Comparison of ENCODE assay signal across 9 mouse cellular contexts in genomic region chr9:41612802-41613550, GRCm38 (mm10).
A peak's percentile ranks its signal among the peaks of the same experiment; 100 is the strongest.
DNase-seq lines count a peak whose midpoint lies in the region; ATAC-seq lines count a peak whose summit lies in the region.
"Had no signal": no experiment of that assay in that cellular context is flagged by ENCODE, and none has a peak within 500 bp of the region (broad histone marks: within the 10 kb centered on the region; RNA-seq: fewer than 3 reads in every experiment).

No protein-coding gene starts in this region.

- peaks cover 20% of the 10 kb centered on the region for H3K4me1 ChIP-seq in kidney, embryonic 16.5 days (ENCODE audit: insufficient read depth, low read length)
- peaks cover 20% of the 10 kb centered on the region for H3K4me1 ChIP-seq in forebrain, embryonic 11.5 days (replicated peaks; ENCODE audit: control insufficient read depth, insufficient read depth, low read length)
- H3K4me1 ChIP-seq in limb, embryonic 10.5 days, result peaks cover 53% of the 10 kb centered on the region
- H3K4me1 ChIP-seq: liver, embryonic 13.5 days had no signal

- H3K27ac ChIP-seq in kidney, embryonic 16.5 days (ENCODE audit: low read length), result no peak overlapping the region
- peak overlapping the region; percentile 95 for H3K27ac ChIP-seq in forebrain, embryonic 11.5 days (ENCODE audit: low read depth, low read length)
- H3K27ac ChIP-seq in limb, embryonic 10.5 days, result peak overlapping the region; percentile 81
- H3K27ac ChIP-seq: liver, embryonic 13.5 days had no signal

- H3K9me3 ChIP-seq in kidney, embryonic 16.5 days (ENCODE audit: low read length), result no peaks in the 10 kb centered on the region
- no peaks in the 10 kb centered on the region for H3K9me3 ChIP-seq in forebrain, embryonic 11.5 days (ENCODE audit: control insufficient read depth, low read length)
- no peaks in the 10 kb centered on the region for H3K9me3 ChIP-seq in limb, embryonic 10.5 days (replicated peaks)
- H3K9me3 ChIP-seq: liver, embryonic 13.5 days had no signal

- no peak for ATAC-seq in kidney, embryonic 16.5 days (ENCODE audit: low FRiP score, low TSS enrichment)
- ATAC-seq in forebrain, embryonic 11.5 days (replicated peaks; ENCODE audit: low FRiP score), result no peak

- H3K4me3 ChIP-seq in kidney, embryonic 16.5 days (ENCODE audit: low read length), result no peak overlapping the region
- H3K4me3 ChIP-seq in forebrain, embryonic 11.5 days (ENCODE audit: low read depth, low read length), result peak overlapping the region; percentile 5; the same call in 1 of the 2 replicates
- H3K4me3 ChIP-seq in limb, embryonic 10.5 days, result peak overlapping the region; percentile 16; the same call in 1 of the 2 replicates
- H3K4me3 ChIP-seq: liver, embryonic 13.5 days had no signal

- no peaks in the 10 kb centered on the region for H3K36me3 ChIP-seq in kidney, embryonic 16.5 days (ENCODE audit: insufficient read depth, low read length)
- no peaks in the 10 kb centered on the region for H3K36me3 ChIP-seq in forebrain, embryonic 11.5 days (ENCODE audit: control insufficient read depth, insufficient read depth, low read length)
- H3K36me3 ChIP-seq in limb, embryonic 10.5 days, result no peaks in the 10 kb centered on the region
- H3K36me3 ChIP-seq: liver, embryonic 13.5 days had no signal

- 60% methylated on average over 14 of the region's 14 CpGs for WGBS in kidney, embryonic 16.5 days
- WGBS in forebrain, embryonic 11.5 days, result 42% methylated on average over 14 of the region's 14 CpGs
- WGBS in limb, embryonic 10.5 days, result 70% methylated on average over 14 of the region's 14 CpGs

- H3K27me3 ChIP-seq in kidney, embryonic 16.5 days (ENCODE audit: insufficient read depth, low read length), result no peaks in the 10 kb centered on the region
- no peaks in the 10 kb centered on the region for H3K27me3 ChIP-seq in forebrain, embryonic 11.5 days (ENCODE audit: control insufficient read depth, insufficient read depth, low read length)
- H3K27me3 ChIP-seq in limb, embryonic 10.5 days (ENCODE audit: low read depth, poor library complexity, severe bottlenecking), result no peaks in the 10 kb centered on the region
- H3K27me3 ChIP-seq: liver, embryonic 13.5 days had no signal

- no peak overlapping the region for H3K9ac ChIP-seq in kidney, embryonic 16.5 days (replicated peaks; ENCODE audit: low read length)
- H3K9ac ChIP-seq in forebrain, embryonic 11.5 days (ENCODE audit: low read length), result peak overlapping the region; percentile 37; the same call in 1 of the 2 replicates
- H3K9ac ChIP-seq: liver, embryonic 13.5 days had no signal

- no peak for DNase-seq in kidney, postnatal 36 days
- DNase-seq in forebrain, embryonic 11.5 days (ENCODE audit: low spot score), result no peak
- DNase-seq in limb, embryonic 10.5 days (ENCODE audit: low spot score), result no peak
- peak; percentile 20 for DNase-seq in retina, embryonic 14.5 days (ENCODE audit: low spot score)
- DNase-seq in left cerebral cortex, adult 9 months (ENCODE audit: low spot score in 2 of 2), result no peak
- DNase-seq in spleen, adult 18-20 months, result no peak
- DNase-seq in frontal cortex, postnatal 36 days (ENCODE audit: low spot score in 2 of 2), result no peak
- DNase-seq: liver, embryonic 13.5 days had no signal

- peak overlapping the region; percentile 50; the same call in 1 of the 2 replicates for H3K4me2 ChIP-seq in kidney, embryonic 16.5 days (replicated peaks; ENCODE audit: low read depth, low read length)
- H3K4me2 ChIP-seq in forebrain, embryonic 11.5 days (ENCODE audit: low read depth, low read length, severe bottlenecking), result peak overlapping the region; percentile 46
- H3K4me2 ChIP-seq: liver, embryonic 13.5 days had no signal
